Mouse (Mus musculus) limb, embryonic 14.5 days (tissue): Measurements from ENCODE around the gene Il10. TPM values are rescaled to one million over a fixed set of nuclear protein-coding genes. Genes with fewer than 3 reads are reported as not detected.

Source experiments
- ATAC-seq: fragments of 200-750 bp; cut with Nextera tagmentation; 2 replicates; pipeline ENCODE4 v1.8.0; 2017; ENCODE audit warnings: low read depth, moderate number of reproducible peaks, moderate TSS enrichment; ENCODE audit not compliant: low FRiP score
- DNase-seq: peaks from one replicate; pipeline ENCODE4 v3.0.0-alpha.2; 2015; ENCODE audit warnings: low spot score
- H3K27ac ChIP-seq: fragments of 300-500 bp; sonication (generic); replicated peaks from 2 replicates; pipeline ENCODE4 v1.5.1; 2014; ENCODE audit warnings: low read depth, mild to moderate bottlenecking, low read length, moderate library complexity, mixed read lengths
- H3K27me3 ChIP-seq: fragments of 300-500 bp; sonication (generic); 2 replicates; pipeline ENCODE4 v1.6.1; 2014; ENCODE audit warnings: low read length, mixed read lengths; ENCODE audit not compliant: control insufficient read depth, insufficient read depth
- H3K36me3 ChIP-seq: fragments of 300-500 bp; sonication (generic); 2 replicates; pipeline ENCODE4 v1.6.1; 2014; ENCODE audit warnings: mild to moderate bottlenecking, low read length, moderate library complexity, mixed read lengths; ENCODE audit not compliant: control insufficient read depth, insufficient read depth
- H3K4me1 ChIP-seq: fragments of 300-500 bp; sonication (generic); 2 replicates; pipeline ENCODE4 v1.6.1; 2014; ENCODE audit warnings: antibody characterized with exemption, low read length, mixed read lengths; ENCODE audit not compliant: control insufficient read depth, insufficient read depth
- H3K4me2 ChIP-seq: fragments of 300-500 bp; sonication (generic); replicated peaks from 2 replicates; pipeline ENCODE4 v1.6.1; 2014; ENCODE audit warnings: low read depth, mild to moderate bottlenecking, low read length, moderate library complexity; ENCODE audit not compliant: severe bottlenecking
- H3K4me3 ChIP-seq: fragments of 300-500 bp; sonication (generic); replicated peaks from 2 replicates; pipeline ENCODE4 v1.5.1; 2014; ENCODE audit warnings: low read length
- H3K9ac ChIP-seq: fragments of 300-500 bp; sonication (generic); 2 replicates; pipeline ENCODE4 v1.6.1; 2014; ENCODE audit warnings: mild to moderate bottlenecking, low read depth, low read length, moderate library complexity; ENCODE audit not compliant: severe bottlenecking
- H3K9me3 ChIP-seq: fragments of 300-500 bp; sonication (generic); 2 replicates; pipeline ENCODE4 v1.6.1; 2016; ENCODE audit warnings: low read length; ENCODE audit not compliant: control insufficient read depth
- POLR2A ChIP-seq: fragments of 200-500 bp; IDR thresholded peaks from 2 replicates; pipeline ENCODE4 v1.8.0; 2012; ENCODE audit warnings: inconsistent platforms, mild to moderate bottlenecking, moderate library complexity, borderline replicate concordance; ENCODE audit not compliant: insufficient read depth, insufficient read length; ENCODE audit errors: extremely low read depth
- WGBS: fragments of 180-500 bp; shearing (Covaris S2); extraction: QIAGEN DNeasy Blood & Tissue Kit; methylation state at CpG from one replicate; pipeline ENCODE4 v1.1.7; 2014; 5-methylcytosine and 5-hydroxymethylcytosine counted together
- polyA plus RNA-seq, 2 experiments: library from polyadenylated mRNA; depleted of rRNA in 1 of 2; stranded (reverse) in 1 of 2; unstranded in 1 of 2; fragments of >200 nt; fragmentation: Nextera tagmentation in 1 of 2; extraction: Ambion mirVana in 1 of 2; gene quantifications; 2 replicates each; pipeline versions ENCODE4 v1.2.1 to v1.2.3; 2012 to 2014

Gene Il10
- polyA plus RNA-seq, 2 experiments: 0.06 TPM; not detected in 1

- Histone ChIP-seq H3K27me3 (no peaks in the 10 kb centered on the region), H3K4me3 (no peak overlapping the region), H3K27ac (no peak overlapping the region), H3K4me1 (no peaks in the 10 kb centered on the region), H3K9me3 (no peaks in the 10 kb centered on the region), H3K9ac (no peak overlapping the region), H3K36me3 (no peaks in the 10 kb centered on the region), H3K4me2 (no peak overlapping the region)
- WGBS: 98% methylated on average over 1 of the region's 1 CpGs
- no peak for ATAC-seq
- no peak for TF ChIP-seq POLR2A
- no peak for DNase-seq
Observed at GRCm38 (mm10) chr1:130990448-130990847, 29.2 kb upstream of the Il10 start.

- H3K9ac ChIP-seq: no peak overlapping the region
- H3K4me1 ChIP-seq: no peaks in the 10 kb centered on the region
- ATAC-seq (no peak), DNase-seq (no peak)
- no peaks in the 10 kb centered on the region for H3K27me3 ChIP-seq
- H3K36me3 ChIP-seq: no peaks in the 10 kb centered on the region
- H3K9me3 ChIP-seq: no peaks in the 10 kb centered on the region
- 85% methylated on average over 9 of the region's 9 CpGs for WGBS
- no peak overlapping the region for H3K4me2 ChIP-seq
- no peak overlapping the region for H3K4me3 ChIP-seq
- no peak for TF ChIP-seq POLR2A
- no peak overlapping the region for H3K27ac ChIP-seq
Observed at GRCm38 (mm10) chr1:130993574-130994154, 26.0 kb upstream of the Il10 start.

- ATAC-seq (no peak), DNase-seq (no peak)
- 57% methylated on average over 1 of the region's 1 CpGs for WGBS
- no peaks in the 10 kb centered on the region for H3K27me3 ChIP-seq
- no peak overlapping the region for H3K4me3 ChIP-seq
- H3K4me1 ChIP-seq: no peaks in the 10 kb centered on the region
- no peak overlapping the region for H3K4me2 ChIP-seq
- no peaks in the 10 kb centered on the region for H3K9me3 ChIP-seq
- no peak for TF ChIP-seq POLR2A
- H3K9ac ChIP-seq: no peak overlapping the region
- H3K27ac ChIP-seq: no peak overlapping the region
- H3K36me3 ChIP-seq: no peaks in the 10 kb centered on the region
Observed at GRCm38 (mm10) chr1:130995515-130995914, 24.1 kb upstream of the Il10 start.

GRCm38 (mm10) chr1:130996356-130996755, 23.3 kb upstream of the Il10 start:
- no peak overlapping the region for H3K4me2 ChIP-seq
- no peaks in the 10 kb centered on the region for H3K9me3 ChIP-seq
- H3K9ac ChIP-seq: no peak overlapping the region
- no peak overlapping the region for H3K27ac ChIP-seq
- TF ChIP-seq POLR2A: no peak
- no peak for ATAC-seq
- 93% methylated on average over 10 of the region's 10 CpGs for WGBS
- no peaks in the 10 kb centered on the region for H3K4me1 ChIP-seq
- no peaks in the 10 kb centered on the region for H3K27me3 ChIP-seq
- no peak for DNase-seq
- no peaks in the 10 kb centered on the region for H3K36me3 ChIP-seq
- H3K4me3 ChIP-seq: no peak overlapping the region

GRCm38 (mm10) chr1:130997441-130997840, 22.2 kb upstream of the Il10 start:
- ATAC-seq (no peak), DNase-seq (no peak)
- H3K4me2 ChIP-seq: no peak overlapping the region
- 90% methylated on average over 4 of the region's 4 CpGs for whole genome bisulfite sequencing
- no peaks in the 10 kb centered on the region for H3K27me3 ChIP-seq
- no peaks in the 10 kb centered on the region for H3K9me3 ChIP-seq
- H3K4me1 ChIP-seq: no peaks in the 10 kb centered on the region
- no peaks in the 10 kb centered on the region for H3K36me3 ChIP-seq
- no peak for TF ChIP-seq POLR2A
- H3K4me3 ChIP-seq: no peak overlapping the region
- H3K27ac ChIP-seq: no peak overlapping the region
- no peak overlapping the region for H3K9ac ChIP-seq

- Histone ChIP-seq H3K36me3 (no peaks in the 10 kb centered on the region), H3K9me3 (no peaks in the 10 kb centered on the region), H3K27me3 (no peaks in the 10 kb centered on the region), H3K27ac (no peak overlapping the region), H3K4me2 (no peak overlapping the region), H3K4me1 (no peaks in the 10 kb centered on the region), H3K4me3 (no peak overlapping the region), H3K9ac (no peak overlapping the region)
- DNase-seq: no peak
- ATAC-seq: no peak
- no peak for TF ChIP-seq POLR2A
- WGBS: 92% methylated on average over 10 of the region's 10 CpGs
Observed at GRCm38 (mm10) chr1:130998321-130998720, 21.3 kb upstream of the Il10 start.
